Mouse (Mus musculus) ES-E14 (cell line): ENCODE measurements around the gene Gm10491. TPM values are rescaled to one million over a fixed set of nuclear protein-coding genes. Genes with fewer than 3 reads are reported as not detected.

Experiments used
- DNase-seq: peaks from one replicate; pipeline ENCODE4 v3.0.0-alpha.2; 2013; ENCODE audit warnings: low read depth, low spot score
- H3K27ac ChIP-seq: 2 replicates; pipeline ENCODE4 v1.5.1; 2012; ENCODE audit warnings: low read depth, mild to moderate bottlenecking, low read length, moderate library complexity, mixed read lengths; ENCODE audit not compliant: poor library complexity, insufficient read depth, severe bottlenecking
- H3K36me3 ChIP-seq: 2 replicates; pipeline ENCODE4 v1.6.1; 2012; ENCODE audit warnings: mild to moderate bottlenecking, low read length, moderate library complexity, mixed read lengths; ENCODE audit not compliant: control insufficient read depth, poor library complexity, insufficient read depth, severe bottlenecking
- H3K4me1 ChIP-seq, 2 experiments: fragments of 150-350 bp in 1 of 2; sonication (generic) in 1 of 2; 2 replicates each; pipeline ENCODE4 v1.6.1; 2012; ENCODE audit warnings: low read length in 2 of 2, mild to moderate bottlenecking in 1 of 2, mixed read lengths in 1 of 2; ENCODE audit not compliant: control insufficient read depth in 2 of 2, insufficient read depth in 2 of 2, poor library complexity in 1 of 2
- H3K4me3 ChIP-seq, 2 experiments: fragments of 150-350 bp in 1 of 2; sonication (generic) in 1 of 2; 2 replicates each; pipeline ENCODE4 v1.5.1; 2012; ENCODE audit warnings: low read length in 2 of 2, low read depth in 1 of 2, mild to moderate bottlenecking in 1 of 2, mixed read lengths in 1 of 2; ENCODE audit not compliant: insufficient read depth in 1 of 2, poor library complexity in 1 of 2, severe bottlenecking in 1 of 2
- H3K9ac ChIP-seq: 2 replicates; pipeline ENCODE4 v1.6.1; 2012; ENCODE audit warnings: low read depth, mild to moderate bottlenecking, low read length, mixed read lengths; ENCODE audit not compliant: poor library complexity, insufficient read depth, severe bottlenecking
- H3K9me3 ChIP-seq: fragments of 150-350 bp; sonication (generic); 2 replicates; pipeline ENCODE4 v1.6.1; 2012; ENCODE audit warnings: low read depth, mild to moderate bottlenecking, low read length; ENCODE audit not compliant: control insufficient read depth, insufficient read depth
- CHD2 ChIP-seq: IDR thresholded peaks from 2 replicates; pipeline ENCODE4 v1.6.1; 2014; ENCODE audit warnings: mild to moderate bottlenecking, low read depth, low read length, inconsistent platforms
- HCFC1 ChIP-seq: IDR thresholded peaks from 2 replicates; pipeline ENCODE4 v1.6.1; 2012; ENCODE audit warnings: low read length, inconsistent platforms, borderline replicate concordance; ENCODE audit not compliant: insufficient read depth
- MAFK ChIP-seq: IDR thresholded peaks from 2 replicates; pipeline ENCODE4 v1.6.1; 2014; ENCODE audit warnings: mild to moderate bottlenecking, low read depth, low read length, inconsistent platforms; ENCODE audit not compliant: insufficient read depth
- ZC3H11A ChIP-seq: IDR thresholded peaks from 2 replicates; pipeline ENCODE4 v1.6.1; 2012; ENCODE audit warnings: low read depth, mild to moderate bottlenecking, inconsistent platforms, low read length, borderline replicate concordance
- ZNF384 ChIP-seq: IDR thresholded peaks from 2 replicates; pipeline ENCODE4 v1.6.1; 2012; ENCODE audit warnings: low read depth, low read length, inconsistent platforms
- in situ Hi-C, 2 experiments: fragments of 600-800 bp; cut with MboI; formaldehyde crosslinking; loops; one replicate each; pipeline ENCODE4 v1.15.1; 2025; ENCODE audit warnings: low sequenced_read_pairs in 2 of 2, inconsistent platforms in 1 of 2; ENCODE audit not compliant: unreplicated experiment in 2 of 2
- total RNA-seq: library from RNA; depleted of rRNA; stranded (reverse); fragments of 300-350 nt; gene quantifications from 2 replicates; pipeline ENCODE4 v1.2.3, GENCODE M21; 2012

Gene Gm10491
- total RNA-seq, 1 experiment: not detected

DNA sequence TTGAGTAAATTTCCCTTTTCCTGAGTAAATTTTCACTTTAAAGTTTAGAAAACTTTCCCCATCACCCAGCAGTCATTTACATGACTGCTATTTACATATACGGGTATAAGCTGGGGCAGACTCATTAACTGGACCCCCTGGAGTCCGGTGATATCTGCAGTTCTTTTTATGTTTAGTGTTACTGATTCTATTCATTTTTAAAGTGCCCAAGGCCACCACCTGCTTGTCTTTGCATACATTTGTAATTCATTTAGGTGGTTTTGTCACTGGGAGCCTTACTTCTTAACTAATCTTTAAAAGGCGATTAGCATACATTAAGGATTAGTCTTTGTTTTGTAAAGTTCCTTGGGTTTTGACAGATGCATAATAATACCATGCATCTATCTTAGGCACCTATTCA lies 37.8 kb downstream of the Gm10491 start:
- no peak overlapping the region for H3K4me3 ChIP-seq
- peaks cover 0 to 8% of the 10 kb centered on the region in 2 experiments; a peak in 3 of 4 replicates for H3K4me1 ChIP-seq
- H3K36me3 ChIP-seq: peaks cover 24% of the 10 kb centered on the region
- H3K9ac ChIP-seq: no peak overlapping the region
- no peak for TF ChIP-seq MAFK
- TF ChIP-seq HCFC1: no peak
- no peak for TF ChIP-seq ZNF384
- no peak for TF ChIP-seq CHD2
- TF ChIP-seq ZC3H11A: no peak
- no peaks in the 10 kb centered on the region for H3K9me3 ChIP-seq
- no peak for DNase-seq
- in situ Hi-C loops: no loop called here
- H3K27ac ChIP-seq: no peak overlapping the region

DNA sequence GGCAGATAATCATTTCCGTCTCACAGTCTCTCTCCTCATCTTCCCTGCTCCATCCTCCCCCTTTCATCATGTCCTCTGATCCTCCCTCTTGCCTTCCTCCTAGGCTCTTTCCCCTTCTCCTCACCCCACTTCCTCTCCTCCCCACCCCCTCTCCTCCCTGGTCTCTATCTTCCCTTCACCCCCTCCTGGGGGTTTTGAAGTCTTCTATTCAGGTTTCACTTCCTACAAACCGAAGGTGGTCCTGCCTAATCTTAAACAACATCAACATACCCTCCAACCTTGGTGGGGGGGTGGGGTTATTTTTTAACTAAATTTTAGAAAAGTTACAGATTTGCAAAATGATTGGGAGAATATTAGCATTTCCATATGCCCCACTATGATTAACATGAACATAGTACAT lies 39.1 kb downstream of the Gm10491 start:
- Histone ChIP-seq H3K9ac (no peak overlapping the region), H3K36me3 (peaks cover 14% of the 10 kb centered on the region), H3K27ac (no peak overlapping the region), H3K4me1 (peaks cover 0 to 8% of the 10 kb centered on the region in 2 experiments; a peak in 3 of 4 replicates), H3K4me3 (no peak overlapping the region), H3K9me3 (no peaks in the 10 kb centered on the region)
- DNase-seq: no peak
- in situ Hi-C loops: no loop called here
- no peak for TF ChIP-seq MAFK
- no peak for TF ChIP-seq HCFC1
- no peak for TF ChIP-seq ZNF384
- no peak for TF ChIP-seq ZC3H11A
- TF ChIP-seq CHD2: no peak

DNA sequence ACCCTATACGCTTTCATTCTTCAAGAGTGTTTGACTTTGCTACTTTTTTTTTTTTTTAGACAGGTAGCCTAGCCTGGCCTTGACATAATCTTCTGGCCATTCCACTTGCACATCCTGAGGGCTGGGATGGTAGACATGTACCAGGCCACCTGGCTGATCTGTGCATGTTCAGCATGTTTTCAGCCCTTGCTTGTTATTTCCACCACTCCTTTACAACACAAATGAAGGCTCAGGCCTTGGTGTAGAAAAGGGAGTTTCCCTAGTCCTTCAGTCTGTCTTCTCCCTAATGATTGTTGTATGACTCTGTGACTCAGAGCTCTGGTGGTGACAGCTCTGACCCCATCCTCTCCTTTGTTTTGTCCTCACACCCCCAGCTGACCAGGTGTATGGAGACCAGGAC lies 40.5 kb downstream of the Gm10491 start:
- H3K4me1 ChIP-seq: peaks cover 0 to 8% of the 10 kb centered on the region in 2 experiments; a peak in 3 of 4 replicates
- H3K9me3 ChIP-seq: no peaks in the 10 kb centered on the region
- no peak overlapping the region for H3K27ac ChIP-seq
- TF ChIP-seq CHD2: no peak
- no peak for TF ChIP-seq HCFC1
- TF ChIP-seq MAFK: no peak
- TF ChIP-seq ZNF384: no peak
- TF ChIP-seq ZC3H11A: no peak
- no peak for DNase-seq
- peaks cover 8% of the 10 kb centered on the region for H3K36me3 ChIP-seq
- no peak overlapping the region for H3K9ac ChIP-seq
- in situ Hi-C loops: no loop called here
- H3K4me3 ChIP-seq: no peak overlapping the region

DNA sequence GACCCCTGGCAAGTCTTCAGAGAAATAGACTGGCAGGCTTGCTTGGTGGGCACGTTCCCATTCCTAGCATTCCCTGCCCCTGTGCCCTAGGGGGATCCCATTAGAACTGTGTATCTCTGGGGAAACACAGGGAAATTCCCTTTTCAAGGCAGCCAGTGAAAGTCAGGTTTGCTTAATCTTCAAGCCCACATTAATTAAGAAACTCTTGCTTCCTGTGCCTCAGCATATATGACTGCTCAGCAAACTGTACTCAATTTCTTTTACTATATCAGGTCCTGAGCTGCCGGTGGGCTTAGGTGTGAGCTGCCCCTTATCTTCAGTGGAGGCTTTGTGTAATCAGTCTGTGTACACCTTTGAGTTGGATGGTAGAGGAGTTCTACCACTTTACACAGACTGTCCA lies 41.8 kb downstream of the Gm10491 start:
- no peak for TF ChIP-seq ZNF384
- TF ChIP-seq HCFC1: no peak
- no peak for TF ChIP-seq ZC3H11A
- Histone ChIP-seq H3K4me3 (no peak overlapping the region), H3K27ac (no peak overlapping the region), H3K9me3 (no peaks in the 10 kb centered on the region), H3K36me3 (peaks cover 6% of the 10 kb centered on the region), H3K9ac (no peak overlapping the region), H3K4me1 (peaks cover 0 to 8% of the 10 kb centered on the region in 2 experiments; a peak in 3 of 4 replicates)
- DNase-seq: no peak
- in situ Hi-C loops: no loop called here

DNA sequence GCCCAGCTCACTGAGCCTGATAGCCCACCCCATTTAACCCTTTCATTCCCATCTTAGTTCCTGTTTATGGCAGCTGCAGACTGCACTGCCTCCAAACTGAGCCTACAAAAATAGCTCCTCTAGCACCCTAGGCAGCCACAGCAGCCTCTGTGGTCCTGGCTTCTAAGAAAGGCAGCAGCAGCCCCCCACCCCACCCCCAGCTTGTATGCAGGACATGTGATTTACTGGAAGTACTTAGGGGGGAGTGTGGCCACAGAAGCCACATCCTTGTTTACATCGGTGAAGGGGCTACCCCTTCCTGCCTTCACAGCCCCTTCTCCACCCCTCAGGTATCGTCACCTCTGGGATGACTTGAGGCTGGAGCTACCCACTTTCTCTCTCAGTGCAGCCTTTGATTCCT lies 42.3 kb downstream of the Gm10491 start:
- Histone ChIP-seq H3K9me3 (no peaks in the 10 kb centered on the region), H3K9ac (no peak overlapping the region), H3K36me3 (peaks cover 6% of the 10 kb centered on the region), H3K4me3 (no peak overlapping the region), H3K27ac (no peak overlapping the region), H3K4me1 (peaks cover 0 to 8% of the 10 kb centered on the region in 2 experiments; a peak in 3 of 4 replicates)
- in situ Hi-C loops: no loop called here
- TF ChIP-seq HCFC1: no peak
- TF ChIP-seq ZC3H11A: no peak
- TF ChIP-seq MAFK: no peak
- TF ChIP-seq CHD2: no peak
- TF ChIP-seq ZNF384: no peak
- DNase-seq: no peak
